Mouse (Mus musculus) thymus, postnatal 36 days (tissue): ENCODE data around the gene Pik3r1.

Source experiments
- DNase-seq, 2 experiments: peaks; one replicate each; pipeline ENCODE4 v3.0.0; 2022; ENCODE audit warnings: mixed read lengths in 2 of 2

Gene Pik3r1

GRCm38 (mm10) chr13:101766605-101767012 lies 1.4 kb downstream of the Pik3r1 start:
- no peak for DNase-seq

- no peak for DNase-seq
Measured at GRCm38 (mm10) chr13:101765976-101766375, 2.0 kb downstream of the Pik3r1 start.

GRCm38 (mm10) chr13:101764111-101764510 lies 3.9 kb downstream of the Pik3r1 start:
- DNase-seq: no peak

- no peak for DNase-seq
Measured at GRCm38 (mm10) chr13:101763676-101764075, 4.3 kb downstream of the Pik3r1 start.

- DNase-seq: no peak
Measured at GRCm38 (mm10) chr13:101763149-101763548, 4.9 kb downstream of the Pik3r1 start.

- no peak for DNase-seq
Measured at GRCm38 (mm10) chr13:101761617-101762016, 6.4 kb downstream of the Pik3r1 start.

- no peak for DNase-seq
Measured at GRCm38 (mm10) chr13:101760953-101761352, 7.1 kb downstream of the Pik3r1 start.

- no peak for DNase-seq
Measured at GRCm38 (mm10) chr13:101760001-101760687, 7.9 kb downstream of the Pik3r1 start.

GRCm38 (mm10) chr13:101759281-101759871 lies 8.6 kb downstream of the Pik3r1 start:
- DNase-seq: no peak

- no peak for DNase-seq
Measured at GRCm38 (mm10) chr13:101757801-101758422, 10.1 kb downstream of the Pik3r1 start.

- DNase-seq: no peak
Measured at GRCm38 (mm10) chr13:101755228-101755627, 12.8 kb downstream of the Pik3r1 start.

- no peak for DNase-seq
Measured at GRCm38 (mm10) chr13:101753639-101754038, 14.4 kb downstream of the Pik3r1 start.

- no peak for DNase-seq
Measured at GRCm38 (mm10) chr13:101751816-101752215, 16.2 kb downstream of the Pik3r1 start.

GRCm38 (mm10) chr13:101746012-101746595 lies 21.9 kb downstream of the Pik3r1 start:
- no peak for DNase-seq

GRCm38 (mm10) chr13:101744943-101745342 lies 23.1 kb downstream of the Pik3r1 start:
- DNase-seq: no peak

GRCm38 (mm10) chr13:101744053-101744452 lies 24.0 kb downstream of the Pik3r1 start:
- no peak for DNase-seq

GRCm38 (mm10) chr13:101743247-101743646 lies 24.8 kb downstream of the Pik3r1 start:
- no peak for DNase-seq

- no peak for DNase-seq
Measured at GRCm38 (mm10) chr13:101742596-101742995, 25.4 kb downstream of the Pik3r1 start.

GRCm38 (mm10) chr13:101741530-101742309 lies 26.3 kb downstream of the Pik3r1 start:
- DNase-seq: no peak

- DNase-seq: no peak
Measured at GRCm38 (mm10) chr13:101739732-101740381, 28.2 kb downstream of the Pik3r1 start.

GRCm38 (mm10) chr13:101738769-101739168 lies 29.2 kb downstream of the Pik3r1 start:
- DNase-seq: no peak
